Mouse (Mus musculus) kidney, embryonic 15.5 days (tissue): ENCODE results near the gene Slc6a6. TPM values are rescaled to one million over a fixed set of nuclear protein-coding genes. Genes with fewer than 3 reads are reported as not detected.

ENCODE experiments used
- ATAC-seq: fragments of 200-750 bp; cut with Nextera tagmentation; replicated peaks from 2 replicates; pipeline ENCODE4 v1.8.0; 2017; ENCODE audit warnings: moderate TSS enrichment; ENCODE audit not compliant: low FRiP score
- H3K27ac ChIP-seq: fragments of 300-500 bp; sonication (generic); 2 replicates; pipeline ENCODE4 v1.5.1; 2015; ENCODE audit warnings: mild to moderate bottlenecking, inconsistent platforms
- H3K27me3 ChIP-seq: fragments of 300-500 bp; sonication (generic); 2 replicates; pipeline ENCODE4 v1.6.1; 2015; ENCODE audit warnings: inconsistent platforms
- H3K36me3 ChIP-seq: fragments of 300-500 bp; sonication (generic); 2 replicates; pipeline ENCODE4 v1.6.1; 2015; ENCODE audit warnings: inconsistent platforms
- H3K4me1 ChIP-seq: fragments of 300-500 bp; sonication (generic); 2 replicates; pipeline ENCODE4 v1.6.1; 2015; ENCODE audit warnings: inconsistent platforms
- H3K4me2 ChIP-seq: fragments of 300-500 bp; sonication (generic); 2 replicates; pipeline ENCODE4 v1.6.1; 2015; ENCODE audit warnings: moderate library complexity, mild to moderate bottlenecking, inconsistent platforms
- H3K4me3 ChIP-seq: fragments of 300-500 bp; sonication (generic); replicated peaks from 2 replicates; pipeline ENCODE4 v1.5.1; 2015; ENCODE audit warnings: mild to moderate bottlenecking, inconsistent platforms
- H3K9ac ChIP-seq: fragments of 300-500 bp; sonication (generic); 2 replicates; pipeline ENCODE4 v1.6.1; 2015; ENCODE audit warnings: mild to moderate bottlenecking, inconsistent platforms
- H3K9me3 ChIP-seq: fragments of 300-500 bp; sonication (generic); replicated peaks from 2 replicates; pipeline ENCODE4 v1.6.1; 2016; ENCODE audit warnings: inconsistent platforms
- WGBS: fragments of 180-500 bp; shearing (Covaris S2); methylation state at CpG from one replicate; pipeline ENCODE4 v1.1.7; 2015; ENCODE audit warnings: mixed read lengths; 5-methylcytosine and 5-hydroxymethylcytosine counted together
- polyA plus RNA-seq: library from polyadenylated mRNA; unstranded; fragments of >200 nt; fragmentation: Nextera tagmentation; extraction: Ambion mirVana; gene quantifications from 2 replicates; pipeline ENCODE4 v1.2.1, GENCODE M21; 2015

Slc6a6 gene
- polyA plus RNA-seq, 1 experiment from 2014 or later = 87.2 TPM

- Histone ChIP-seq H3K36me3 (no peaks in the 10 kb centered on the region), H3K9me3 (no peaks in the 10 kb centered on the region), H3K27ac (no peak overlapping the region), H3K4me2 (no peak overlapping the region), H3K4me3 (no peak overlapping the region), H3K27me3 (no peaks in the 10 kb centered on the region), H3K9ac (no peak overlapping the region), H3K4me1 (peaks cover 29% of the 10 kb centered on the region)
- WGBS = 53% methylated on average over 12 of the region's 12 CpGs
- ATAC-seq = no peak
Measured at GRCm38 (mm10) chr6:91678506-91679094, 5.3 kb upstream of the Slc6a6 start.

GRCm38 (mm10) chr6:91679095-91679577, 4.7 kb upstream of the Slc6a6 start:
- no peaks in the 10 kb centered on the region for H3K9me3 ChIP-seq
- no peak overlapping the region for H3K27ac ChIP-seq
- no peak overlapping the region for H3K4me2 ChIP-seq
- no peak overlapping the region for H3K4me3 ChIP-seq
- 65% methylated on average over 10 of the region's 10 CpGs for WGBS
- H3K4me1 ChIP-seq = peaks cover 30% of the 10 kb centered on the region
- no peak for ATAC-seq
- H3K36me3 ChIP-seq = no peaks in the 10 kb centered on the region
- H3K9ac ChIP-seq = no peak overlapping the region
- H3K27me3 ChIP-seq = no peaks in the 10 kb centered on the region

GRCm38 (mm10) chr6:91679716-91680115, 4.1 kb upstream of the Slc6a6 start:
- ATAC-seq = no peak
- Histone ChIP-seq H3K4me2 (no peak overlapping the region), H3K9me3 (no peaks in the 10 kb centered on the region), H3K27ac (no peak overlapping the region), H3K4me1 (peaks cover 30% of the 10 kb centered on the region), H3K9ac (no peak overlapping the region), H3K4me3 (no peak overlapping the region), H3K36me3 (no peaks in the 10 kb centered on the region), H3K27me3 (no peaks in the 10 kb centered on the region)
- 71% methylated on average over 6 of the region's 6 CpGs for WGBS

- no peaks in the 10 kb centered on the region for H3K36me3 ChIP-seq
- peaks cover 44% of the 10 kb centered on the region for H3K4me1 ChIP-seq
- H3K27me3 ChIP-seq = no peaks in the 10 kb centered on the region
- H3K4me3 ChIP-seq = no peak overlapping the region
- no peak overlapping the region for H3K9ac ChIP-seq
- no peak overlapping the region for H3K27ac ChIP-seq
- ATAC-seq = no peak
- no peaks in the 10 kb centered on the region for H3K9me3 ChIP-seq
- WGBS = 81% methylated on average over 4 of the region's 4 CpGs
- no peak overlapping the region for H3K4me2 ChIP-seq
Measured at GRCm38 (mm10) chr6:91681841-91682240, 2.0 kb upstream of the Slc6a6 start.

GRCm38 (mm10) chr6:91683121-91683520, 732 bp upstream of the Slc6a6 start:
- H3K4me3 ChIP-seq = peak overlapping the region; percentile 72

GRCm38 (mm10) chr6:91684474-91684829, 599 bp downstream of the Slc6a6 start:
- Histone ChIP-seq H3K4me2 (peak overlapping the region; percentile 92), H3K9ac (peak overlapping the region; percentile 86), H3K9me3 (no peaks in the 10 kb centered on the region), H3K4me1 (peaks cover 56% of the 10 kb centered on the region), H3K36me3 (no peaks in the 10 kb centered on the region), H3K27ac (peak overlapping the region; percentile 92), H3K27me3 (no peaks in the 10 kb centered on the region), H3K4me3 (peak overlapping the region; percentile 72)
- under 1% methylated on average over 13 of the region's 13 CpGs for WGBS
- peak; percentile 17 for ATAC-seq

More at GRCm38 (mm10) chr6:91683121-91683520, 732 bp upstream of the Slc6a6 start:
- no peak for ATAC-seq
- H3K4me1 ChIP-seq = peaks cover 55% of the 10 kb centered on the region
- peak overlapping the region; percentile 92 for H3K27ac ChIP-seq
- H3K27me3 ChIP-seq = no peaks in the 10 kb centered on the region
- 39% methylated on average over 3 of the region's 3 CpGs for WGBS
- H3K9ac ChIP-seq = peak overlapping the region; percentile 86; the same call in 1 of the 2 replicates
- peak overlapping the region; percentile 92 for H3K4me2 ChIP-seq
- H3K36me3 ChIP-seq = no peaks in the 10 kb centered on the region
- no peaks in the 10 kb centered on the region for H3K9me3 ChIP-seq

- H3K9ac ChIP-seq = peak overlapping the region; percentile 86
- WGBS = 6% methylated on average over 17 of the region's 17 CpGs
- no peaks in the 10 kb centered on the region for H3K27me3 ChIP-seq
- H3K4me3 ChIP-seq = peak overlapping the region; percentile 72
- peak overlapping the region; percentile 92 for H3K27ac ChIP-seq
- peak overlapping the region; percentile 92 for H3K4me2 ChIP-seq
- ATAC-seq = peak; percentile 26
- no peaks in the 10 kb centered on the region for H3K36me3 ChIP-seq
- no peaks in the 10 kb centered on the region for H3K9me3 ChIP-seq
- H3K4me1 ChIP-seq = peaks cover 62% of the 10 kb centered on the region
Measured at GRCm38 (mm10) chr6:91684831-91685532, 1.1 kb downstream of the Slc6a6 start.

GRCm38 (mm10) chr6:91685533-91685883, 1.7 kb downstream of the Slc6a6 start:
- H3K4me3 ChIP-seq = peak overlapping the region; percentile 72
- H3K4me1 ChIP-seq = peaks cover 67% of the 10 kb centered on the region
- no peaks in the 10 kb centered on the region for H3K36me3 ChIP-seq
- H3K27ac ChIP-seq = peak overlapping the region; percentile 35; the same call in 1 of the 2 replicates
- H3K4me2 ChIP-seq = peak overlapping the region; percentile 92
- WGBS = 5% methylated on average over 2 of the region's 2 CpGs
- ATAC-seq = no peak
- no peaks in the 10 kb centered on the region for H3K27me3 ChIP-seq
- H3K9me3 ChIP-seq = no peaks in the 10 kb centered on the region
- H3K9ac ChIP-seq = peak overlapping the region; percentile 86; the same call in 1 of the 2 replicates

- Histone ChIP-seq H3K4me2 (peak overlapping the region; percentile 92), H3K9ac (0 out of 2 replicates have a peak overlapping the region, but pooled peaks have one; percentile 86), H3K4me1 (peaks cover 71% of the 10 kb centered on the region), H3K9me3 (no peaks in the 10 kb centered on the region), H3K27me3 (no peaks in the 10 kb centered on the region), H3K36me3 (no peaks in the 10 kb centered on the region), H3K27ac (peak overlapping the region; percentile 35; the same call in 1 of the 2 replicates), H3K4me3 (peak overlapping the region; percentile 72)
- WGBS = 63% methylated on average over 7 of the region's 7 CpGs
- ATAC-seq = no peak
Measured at GRCm38 (mm10) chr6:91685896-91686295, 2.0 kb downstream of the Slc6a6 start.

GRCm38 (mm10) chr6:91686597-91686996, 2.7 kb downstream of the Slc6a6 start:
- H3K27me3 ChIP-seq = no peaks in the 10 kb centered on the region
- H3K4me1 ChIP-seq = peaks cover 78% of the 10 kb centered on the region
- no peak for ATAC-seq
- peak overlapping the region; percentile 72 for H3K4me3 ChIP-seq
- H3K9me3 ChIP-seq = no peaks in the 10 kb centered on the region
- H3K36me3 ChIP-seq = peaks cover 4% of the 10 kb centered on the region; the same call in 1 of the 2 replicates
- H3K4me2 ChIP-seq = peak overlapping the region; percentile 92
- peak overlapping the region; percentile 86; the same call in 1 of the 2 replicates for H3K9ac ChIP-seq
- WGBS = 35% methylated on average over 4 of the region's 4 CpGs
- 0 out of 2 replicates have a peak overlapping the region, but pooled peaks have one; percentile 35 for H3K27ac ChIP-seq

- Histone ChIP-seq H3K4me3 (no peak overlapping the region), H3K9ac (no peak overlapping the region), H3K36me3 (peaks cover 15% of the 10 kb centered on the region), H3K27ac (peak overlapping the region; percentile 49), H3K27me3 (no peaks in the 10 kb centered on the region), H3K9me3 (no peaks in the 10 kb centered on the region), H3K4me1 (peaks cover 84% of the 10 kb centered on the region), H3K4me2 (peak overlapping the region; percentile 14; the same call in 1 of the 2 replicates)
- 40% methylated on average over 6 of the region's 6 CpGs for WGBS
- no peak for ATAC-seq
Measured at GRCm38 (mm10) chr6:91688021-91688420, 4.2 kb downstream of the Slc6a6 start.

- no peak overlapping the region for H3K4me3 ChIP-seq
- peaks cover 20% of the 10 kb centered on the region for H3K36me3 ChIP-seq
- ATAC-seq = no peak
- H3K4me1 ChIP-seq = peaks cover 88% of the 10 kb centered on the region
- H3K27me3 ChIP-seq = no peaks in the 10 kb centered on the region
- H3K9ac ChIP-seq = no peak overlapping the region
- no peaks in the 10 kb centered on the region for H3K9me3 ChIP-seq
- no peak overlapping the region for H3K4me2 ChIP-seq
- peak overlapping the region; percentile 58; the same call in 1 of the 2 replicates for H3K27ac ChIP-seq
Measured at GRCm38 (mm10) chr6:91689231-91689630, 5.4 kb downstream of the Slc6a6 start.
